Mouse (Mus musculus) embryonic facial prominence, embryonic 13.5 days (tissue): ENCODE results near the gene Taf1c. TPM values are rescaled to one million over a fixed set of nuclear protein-coding genes. Genes with fewer than 3 reads are reported as not detected.
A peak's percentile ranks its signal among the peaks of the same experiment; 100 is the strongest.

Source experiments
- ATAC-seq: fragments of 200-750 bp; cut with Nextera tagmentation; 2 replicates; pipeline ENCODE4 v1.8.0; 2017; ENCODE audit warnings: low read depth; ENCODE audit not compliant: insufficient number of reproducible peaks, insufficient read depth, low FRiP score, low TSS enrichment
- H3K27ac ChIP-seq: fragments of 300-500 bp; sonication (generic); 2 replicates; pipeline ENCODE4 v1.5.1; 2015; ENCODE audit warnings: moderate library complexity, mild to moderate bottlenecking, inconsistent platforms
- H3K27me3 ChIP-seq: fragments of 300-500 bp; sonication (generic); 2 replicates; pipeline ENCODE4 v1.6.1; 2015; ENCODE audit warnings: mild to moderate bottlenecking, inconsistent platforms
- H3K36me3 ChIP-seq: fragments of 300-500 bp; sonication (generic); 2 replicates; pipeline ENCODE4 v1.6.1; 2015; ENCODE audit warnings: mild to moderate bottlenecking, inconsistent platforms
- H3K4me1 ChIP-seq: fragments of 300-500 bp; sonication (generic); 2 replicates; pipeline ENCODE4 v1.6.1; 2015; ENCODE audit warnings: inconsistent platforms
- H3K4me2 ChIP-seq: fragments of 300-500 bp; sonication (generic); 2 replicates; pipeline ENCODE4 v1.6.1; 2015; ENCODE audit warnings: moderate library complexity, mild to moderate bottlenecking, inconsistent platforms
- H3K4me3 ChIP-seq: fragments of 300-500 bp; sonication (generic); 2 replicates; pipeline ENCODE4 v1.5.1; 2015; ENCODE audit warnings: mild to moderate bottlenecking, inconsistent platforms
- H3K9ac ChIP-seq: fragments of 300-500 bp; sonication (generic); 2 replicates; pipeline ENCODE4 v1.6.1; 2015; ENCODE audit warnings: mild to moderate bottlenecking, inconsistent platforms
- H3K9me3 ChIP-seq: fragments of 300-500 bp; sonication (generic); 2 replicates; pipeline ENCODE4 v1.6.1; 2016; ENCODE audit warnings: inconsistent platforms
- WGBS: fragments of 180-500 bp; shearing (Covaris S2); methylation state at CpG from one replicate; pipeline ENCODE4 v1.1.7; 2015; ENCODE audit warnings: mixed read lengths; 5-methylcytosine and 5-hydroxymethylcytosine counted together
- polyA plus RNA-seq: library from polyadenylated mRNA; unstranded; fragments of >200 nt; fragmentation: Nextera tagmentation; extraction: Ambion mirVana; gene quantifications from 2 replicates; pipeline ENCODE4 v1.2.1, GENCODE M21; 2015

Taf1c gene
- polyA plus RNA-seq, 1 experiment from 2014 or later = 13.7 TPM

- H3K36me3 ChIP-seq = peaks cover 7% of the 10 kb centered on the region; the same call in 1 of the 2 replicates
- no peak overlapping the region for H3K27ac ChIP-seq
- WGBS = 84% methylated on average over 7 of the region's 7 CpGs
- no peak overlapping the region for H3K4me3 ChIP-seq
- no peak overlapping the region for H3K9ac ChIP-seq
- H3K4me2 ChIP-seq = no peak overlapping the region
- no peaks in the 10 kb centered on the region for H3K9me3 ChIP-seq
- peaks cover 7% of the 10 kb centered on the region; the same call in 1 of the 2 replicates for H3K4me1 ChIP-seq
- ATAC-seq = no peak
- H3K27me3 ChIP-seq = no peaks in the 10 kb centered on the region
Measured at GRCm38 (mm10) chr8:119591456-119591855, 13.6 kb downstream of the Taf1c start.

- Histone ChIP-seq H3K27me3 (no peaks in the 10 kb centered on the region), H3K9ac (no peak overlapping the region), H3K4me1 (peaks cover 13% of the 10 kb centered on the region; the same call in 1 of the 2 replicates), H3K36me3 (no peaks in the 10 kb centered on the region), H3K4me2 (no peak overlapping the region), H3K27ac (no peak overlapping the region), H3K4me3 (no peak overlapping the region), H3K9me3 (no peaks in the 10 kb centered on the region)
- ATAC-seq = no peak
- 82% methylated on average over 14 of the region's 14 CpGs for WGBS
Measured at GRCm38 (mm10) chr8:119590348-119590747, 14.7 kb downstream of the Taf1c start.

GRCm38 (mm10) chr8:119588844-119589243 lies 16.2 kb downstream of the Taf1c start:
- ATAC-seq = no peak
- WGBS = 15% methylated on average over 10 of the region's 10 CpGs
- no peak overlapping the region for H3K27ac ChIP-seq
- no peak overlapping the region for H3K9ac ChIP-seq
- H3K36me3 ChIP-seq = no peaks in the 10 kb centered on the region
- H3K4me2 ChIP-seq = no peak overlapping the region
- no peaks in the 10 kb centered on the region for H3K9me3 ChIP-seq
- peaks cover 13% of the 10 kb centered on the region; the same call in 1 of the 2 replicates for H3K4me1 ChIP-seq
- no peaks in the 10 kb centered on the region for H3K27me3 ChIP-seq
- H3K4me3 ChIP-seq = no peak overlapping the region

GRCm38 (mm10) chr8:119588321-119588720 lies 16.7 kb downstream of the Taf1c start:
- Histone ChIP-seq H3K4me2 (no peak overlapping the region), H3K4me1 (peaks cover 13% of the 10 kb centered on the region; the same call in 1 of the 2 replicates), H3K36me3 (no peaks in the 10 kb centered on the region), H3K9me3 (no peaks in the 10 kb centered on the region), H3K4me3 (no peak overlapping the region), H3K27me3 (no peaks in the 10 kb centered on the region), H3K27ac (no peak overlapping the region), H3K9ac (no peak overlapping the region)
- ATAC-seq = no peak
- 57% methylated on average over 4 of the region's 4 CpGs for WGBS

GRCm38 (mm10) chr8:119585901-119586300 lies 19.1 kb downstream of the Taf1c start:
- Histone ChIP-seq H3K27ac (no peak overlapping the region), H3K36me3 (no peaks in the 10 kb centered on the region), H3K4me3 (peak overlapping the region; percentile 38), H3K27me3 (no peaks in the 10 kb centered on the region), H3K9ac (peak overlapping the region; percentile 62), H3K4me2 (peak overlapping the region; percentile 65), H3K4me1 (peaks cover 13% of the 10 kb centered on the region; the same call in 1 of the 2 replicates), H3K9me3 (no peaks in the 10 kb centered on the region)
- WGBS = 12% methylated on average over 23 of the region's 24 CpGs
- ATAC-seq = peak; percentile 56; the same call in 1 of the 2 replicates

- Histone ChIP-seq H3K27ac (no peak overlapping the region), H3K4me2 (no peak overlapping the region), H3K9me3 (no peaks in the 10 kb centered on the region), H3K27me3 (peaks cover 31% of the 10 kb centered on the region), H3K36me3 (no peaks in the 10 kb centered on the region), H3K4me3 (no peak overlapping the region), H3K9ac (no peak overlapping the region), H3K4me1 (peaks cover 2% of the 10 kb centered on the region; the same call in 1 of the 2 replicates)
- ATAC-seq = no peak
- WGBS = 83% methylated on average over 5 of the region's 5 CpGs
Measured at GRCm38 (mm10) chr8:119580441-119581161, 24.4 kb downstream of the Taf1c start.

- no peak for ATAC-seq
- Histone ChIP-seq H3K27ac (no peak overlapping the region), H3K4me2 (no peak overlapping the region), H3K27me3 (peaks cover 33% of the 10 kb centered on the region), H3K36me3 (no peaks in the 10 kb centered on the region), H3K4me1 (peaks cover 10% of the 10 kb centered on the region), H3K9ac (no peak overlapping the region), H3K9me3 (no peaks in the 10 kb centered on the region), H3K4me3 (no peak overlapping the region)
- WGBS = 44% methylated on average over 13 of the region's 13 CpGs
Measured at GRCm38 (mm10) chr8:119579096-119579495, 25.9 kb downstream of the Taf1c start.

GRCm38 (mm10) chr8:119575366-119575726 lies 29.7 kb downstream of the Taf1c start:
- Histone ChIP-seq H3K4me1 (peaks cover 26% of the 10 kb centered on the region), H3K36me3 (no peaks in the 10 kb centered on the region), H3K27me3 (peaks cover 40% of the 10 kb centered on the region), H3K4me2 (peak overlapping the region; percentile 99), H3K9ac (peak overlapping the region; percentile 74), H3K9me3 (no peaks in the 10 kb centered on the region), H3K27ac (no peak overlapping the region), H3K4me3 (peak overlapping the region; percentile 71)
- WGBS = under 1% methylated on average over 16 of the region's 16 CpGs
- no peak for ATAC-seq

- Histone ChIP-seq H3K27ac (0 out of 2 replicates have a peak within 1 kb of the TSS, but pooled peaks have one; percentile 28), H3K9me3 (no peaks in the 10 kb centered on the region), H3K4me3 (peak within 1 kb of the TSS; percentile 71), H3K9ac (peak within 1 kb of the TSS; percentile 74), H3K36me3 (no peaks in the 10 kb centered on the region), H3K27me3 (peaks cover 40% of the 10 kb centered on the region), H3K4me2 (peak within 1 kb of the TSS; percentile 99), H3K4me1 (peaks cover 26% of the 10 kb centered on the region)
- ATAC-seq = peak; percentile 82
- under 1% methylated on average over 81 of the region's 97 CpGs for WGBS
Measured at GRCm38 (mm10) chr8:119574437-119575365, 30.3 kb downstream of the Taf1c start, which contains the start of the genes Hsdl1 and Dnaaf1. Gene Hsdl1, minus strand, starts transcription at chr8:119575183. Gene Dnaaf1, plus strand, starts transcription at chr8:119575235.

- Histone ChIP-seq H3K27me3 (peaks cover 23% of the 10 kb centered on the region), H3K9me3 (no peaks in the 10 kb centered on the region), H3K4me3 (no peak overlapping the region), H3K36me3 (peaks cover 4% of the 10 kb centered on the region; the same call in 1 of the 2 replicates), H3K4me1 (peaks cover 26% of the 10 kb centered on the region), H3K9ac (no peak overlapping the region), H3K27ac (no peak overlapping the region), H3K4me2 (no peak overlapping the region)
- ATAC-seq = no peak
- 86% methylated on average over 4 of the region's 4 CpGs for WGBS
Measured at GRCm38 (mm10) chr8:119572411-119572810, 32.6 kb downstream of the Taf1c start.

- H3K9me3 ChIP-seq = no peaks in the 10 kb centered on the region
- WGBS = 81% methylated on average over 6 of the region's 6 CpGs
- H3K27me3 ChIP-seq = peaks cover 14% of the 10 kb centered on the region
- peaks cover 11% of the 10 kb centered on the region for H3K36me3 ChIP-seq
- H3K4me1 ChIP-seq = peaks cover 26% of the 10 kb centered on the region
- ATAC-seq = no peak
- H3K4me2 ChIP-seq = no peak overlapping the region
- H3K4me3 ChIP-seq = no peak overlapping the region
- H3K9ac ChIP-seq = 0 out of 2 replicates have a peak overlapping the region, but pooled peaks have one; percentile 1
- no peak overlapping the region for H3K27ac ChIP-seq
Measured at GRCm38 (mm10) chr8:119571135-119571534, 33.9 kb downstream of the Taf1c start.
